Mouse (Mus musculus): Measurements from ENCODE around the gene Cmtm8.

The Cmtm8 gene

GRCm38 (mm10) chr9:114818918-114819317 lies 25.0 kb downstream of the Cmtm8 start:
- no peak for DNase-seq

GRCm38 (mm10) chr9:114817012-114817411 lies 26.9 kb downstream of the Cmtm8 start:
- DNase-seq = peak in 1 of 2 experiments; percentile 13

DNA sequence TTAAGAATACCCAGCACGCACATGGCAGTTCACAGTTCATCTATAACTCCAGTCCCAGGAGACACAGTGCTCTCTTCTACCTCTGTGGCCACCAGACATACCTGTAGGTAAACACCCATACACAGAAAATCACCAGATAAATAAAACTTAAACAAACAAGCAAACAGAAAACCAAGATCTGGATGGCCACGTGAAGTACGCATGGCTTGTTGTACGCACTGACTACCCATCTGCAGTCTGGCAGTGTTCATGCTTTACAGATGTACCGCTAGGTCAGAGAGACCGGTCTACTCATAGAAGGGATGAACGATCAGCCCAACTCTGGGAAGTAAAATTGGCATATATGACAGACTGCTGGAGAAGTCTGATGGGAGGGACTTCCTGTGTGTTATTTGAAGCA lies 27.8 kb downstream of the Cmtm8 start:
- no peak for DNase-seq

GRCm38 (mm10) chr9:114815315-114815714 lies 28.6 kb downstream of the Cmtm8 start:
- DNase-seq = peak; percentile 70 to 75

GRCm38 (mm10) chr9:114812001-114812400 lies 32.0 kb downstream of the Cmtm8 start:
- peak; percentile 48 to 60 for DNase-seq

GRCm38 (mm10) chr9:114810837-114811236 lies 33.1 kb downstream of the Cmtm8 start:
- DNase-seq = no peak

- no peak for DNase-seq
These were observed 35.3 kb downstream of the Cmtm8 start for GRCm38 (mm10) chr9:114808671-114809070.

DNA sequence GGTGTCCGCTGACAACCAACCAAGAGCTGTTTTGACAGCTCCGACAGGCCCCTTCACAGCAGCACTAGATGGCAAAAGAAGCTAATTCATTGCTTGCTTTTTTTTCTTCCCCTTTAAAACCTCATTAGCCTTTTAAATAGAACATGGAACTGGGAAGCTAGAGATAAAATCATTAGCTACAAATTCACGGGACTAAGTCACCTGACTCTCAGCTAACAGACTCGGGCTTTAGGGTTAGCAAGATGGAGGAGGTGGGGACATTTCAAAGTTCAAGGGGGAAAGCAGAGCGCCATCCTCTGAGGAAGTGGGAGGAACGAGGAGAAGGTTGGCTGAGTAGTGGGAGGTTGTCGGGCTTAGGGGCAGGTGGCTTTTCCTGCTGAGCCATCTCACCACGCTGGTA lies 36.7 kb downstream of the Cmtm8 start:
- no peak for DNase-seq

- DNase-seq = no peak
These were observed 38.7 kb downstream of the Cmtm8 start for GRCm38 (mm10) chr9:114805151-114805671.

DNA sequence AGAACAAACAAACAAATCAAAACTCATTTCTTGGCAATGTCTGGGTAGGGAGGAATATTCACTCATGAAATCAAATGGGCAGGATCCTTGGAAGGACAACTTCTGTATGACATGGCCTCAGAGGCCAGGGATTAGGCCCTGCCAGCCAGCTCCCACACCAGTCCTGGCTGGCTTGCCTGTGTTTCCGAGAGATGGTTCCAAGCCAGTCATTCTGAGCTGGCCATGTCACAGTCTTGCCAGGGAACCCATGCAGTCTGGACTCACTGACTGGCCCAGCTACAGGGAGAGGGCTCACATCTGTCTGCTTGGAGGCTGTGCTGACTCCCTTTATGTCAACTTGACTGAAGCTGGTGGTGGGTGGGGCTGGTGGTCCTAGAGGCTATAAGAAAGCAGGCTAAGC lies 41.8 kb downstream of the Cmtm8 start:
- no peak for DNase-seq

- no peak for DNase-seq
These were observed 42.7 kb downstream of the Cmtm8 start for GRCm38 (mm10) chr9:114801301-114801700.

DNA sequence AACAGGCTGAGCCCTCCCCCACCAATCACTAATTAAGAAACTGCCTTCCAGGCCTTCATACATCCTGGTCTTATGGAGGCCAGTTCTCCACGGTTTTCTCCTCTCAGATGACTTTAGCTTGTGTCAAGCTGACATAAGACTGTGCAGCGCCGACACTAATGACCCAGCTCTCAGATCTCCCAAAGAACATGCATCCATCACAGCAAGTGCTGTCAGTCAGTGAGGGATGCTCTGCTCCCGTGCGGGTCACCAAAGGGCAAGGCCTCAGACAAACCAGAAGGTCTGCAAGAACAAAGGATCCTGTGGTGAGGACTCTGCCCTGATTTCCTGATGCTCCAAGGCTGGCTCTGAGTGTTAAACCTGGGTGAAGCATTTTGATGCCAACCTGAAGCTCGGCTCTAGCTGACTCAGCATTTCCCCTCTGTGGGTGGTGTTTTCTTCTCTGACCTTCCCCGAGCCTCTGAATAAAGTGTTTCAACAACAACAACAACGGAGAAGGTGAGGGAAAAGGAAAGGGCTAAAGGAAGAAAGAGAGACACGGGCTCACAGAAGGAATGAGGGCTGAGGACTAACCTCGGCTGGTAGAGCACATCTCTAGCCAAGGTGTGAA lies 44.4 kb downstream of the Cmtm8 start:
- no peak for DNase-seq

- DNase-seq = no peak
These were observed 45.1 kb downstream of the Cmtm8 start for GRCm38 (mm10) chr9:114798845-114799244.

- peak; percentile 89 to 91 for DNase-seq
These were observed 46.5 kb downstream of the Cmtm8 start for GRCm38 (mm10) chr9:114797329-114798004.

- no peak for DNase-seq
These were observed 47.4 kb downstream of the Cmtm8 start for GRCm38 (mm10) chr9:114796473-114797050.

DNA sequence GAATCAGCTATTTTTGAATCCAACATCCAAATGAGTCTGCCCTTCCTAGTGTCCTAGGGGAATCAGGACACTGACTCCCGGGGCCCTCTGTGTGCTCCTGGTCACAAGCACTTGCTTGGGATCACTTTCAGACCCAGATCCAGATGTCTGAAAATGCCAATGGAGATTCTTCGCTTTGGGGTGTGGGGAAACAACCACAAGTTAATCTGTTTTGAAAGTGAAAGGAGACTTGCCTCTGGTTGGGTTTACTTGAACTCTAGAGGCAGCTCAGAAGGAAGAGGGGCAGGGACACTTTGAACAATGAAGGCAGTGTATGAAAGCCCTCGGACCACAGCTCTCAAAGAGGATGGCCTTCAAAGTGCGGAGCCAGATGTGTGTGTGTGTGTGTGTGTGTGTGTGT lies 49.5 kb downstream of the Cmtm8 start:
- no peak for DNase-seq

GRCm38 (mm10) chr9:114793764-114794295 lies 50.1 kb downstream of the Cmtm8 start:
- no peak for DNase-seq

DNA sequence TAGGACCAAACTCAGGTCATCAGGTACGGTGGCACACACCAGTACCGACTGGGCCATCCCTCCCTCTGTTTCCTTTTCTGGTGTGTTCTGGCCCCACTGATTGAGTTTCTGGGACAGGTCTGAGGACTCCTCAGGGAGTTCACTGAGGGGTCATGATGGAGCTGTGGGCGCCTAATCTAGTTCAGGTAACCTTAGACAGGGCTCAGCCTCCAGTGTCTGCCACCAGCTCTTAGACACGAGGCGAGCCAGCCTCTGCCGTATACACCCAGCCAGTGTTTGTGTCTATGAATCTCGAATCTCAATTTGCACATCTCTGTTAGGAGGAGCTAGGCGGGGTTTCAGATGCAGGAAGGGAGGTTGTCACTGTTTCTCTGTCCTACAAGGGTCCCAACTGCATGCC lies 54.0 kb downstream of the Cmtm8 start:
- no peak for DNase-seq

DNA sequence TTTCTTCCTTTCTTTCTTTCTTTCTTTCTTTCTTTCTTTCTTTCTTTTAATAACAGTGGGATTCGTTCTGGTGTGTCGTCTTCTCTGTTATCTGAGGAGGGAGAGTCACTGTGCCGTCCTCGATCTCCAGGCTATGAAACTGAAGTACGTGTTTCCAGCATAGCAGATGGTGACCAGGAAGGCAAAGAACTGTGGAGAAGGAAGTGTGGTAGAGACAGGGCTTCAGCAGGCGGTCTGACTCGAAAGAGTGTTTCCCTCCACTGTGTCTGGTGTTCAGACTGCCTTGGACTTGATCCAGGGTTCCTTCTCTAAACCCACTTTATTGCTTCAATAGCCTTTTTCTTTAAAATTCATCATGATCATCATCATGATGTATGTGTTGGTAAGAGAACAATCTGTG lies 54.4 kb downstream of the Cmtm8 start:
- no peak for DNase-seq

DNA sequence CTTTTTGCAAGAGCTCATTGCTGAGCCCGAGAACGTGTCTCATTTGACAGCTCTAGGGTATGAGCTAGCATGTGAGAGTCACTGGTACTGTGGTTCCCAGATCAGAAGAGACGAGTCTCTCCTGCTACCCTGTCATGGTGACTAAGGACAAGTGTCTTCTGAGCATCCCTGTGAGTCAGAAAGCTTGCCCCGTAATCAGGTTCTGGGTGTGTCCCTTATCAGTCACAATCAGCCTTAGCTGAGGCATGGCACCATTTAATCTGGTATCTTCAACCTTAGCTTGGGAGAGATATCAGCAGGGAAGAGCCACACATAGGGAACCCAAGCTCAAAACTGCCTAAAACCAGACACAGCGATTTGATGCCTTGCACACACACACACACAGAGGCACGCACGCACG lies 55.3 kb downstream of the Cmtm8 start:
- DNase-seq = no peak

DNA sequence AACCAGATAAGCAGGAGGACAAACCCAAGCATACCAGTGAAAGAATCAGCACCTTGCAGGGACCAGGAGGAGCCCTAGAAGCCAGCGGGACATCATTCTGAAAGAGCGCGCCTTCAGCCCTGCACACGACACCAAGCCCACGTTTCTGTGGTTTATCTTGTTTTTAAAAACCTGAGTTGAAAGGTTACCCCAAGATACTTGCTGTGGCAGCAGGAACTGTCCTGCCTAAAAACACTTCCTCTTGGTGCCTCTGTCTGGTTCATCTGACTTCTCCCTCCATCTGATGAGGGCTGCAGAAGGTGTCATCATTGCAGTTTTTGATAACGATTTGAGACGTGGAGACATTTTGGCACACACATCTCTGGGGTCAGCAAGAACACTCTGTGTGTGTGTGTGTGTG lies 56.2 kb downstream of the Cmtm8 start:
- DNase-seq = peak; percentile 45 to 46

DNA sequence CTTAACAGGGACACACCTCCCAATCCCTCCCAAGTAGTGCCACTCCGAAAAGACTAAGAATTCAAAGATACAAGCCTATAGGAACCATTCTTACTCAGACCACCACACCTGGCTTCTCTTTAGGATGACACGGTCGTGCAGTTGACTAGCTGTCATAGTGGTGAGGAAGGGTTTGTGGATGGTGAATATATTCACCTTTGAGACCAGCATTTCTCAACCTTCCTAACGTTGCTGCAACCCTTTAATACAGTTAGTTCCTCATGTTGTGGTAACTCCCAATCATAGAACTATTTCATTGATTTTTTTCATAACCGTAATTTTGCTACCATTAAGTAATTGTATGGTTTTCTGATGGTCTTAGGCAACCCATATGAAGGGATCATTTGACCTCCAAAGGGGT lies 56.8 kb downstream of the Cmtm8 start:
- DNase-seq = no peak

GRCm38 (mm10) chr9:114785432-114786125 lies 58.4 kb downstream of the Cmtm8 start:
- no peak for DNase-seq
